8 mouse cellular contexts compared by ENCODE assay signal in the genomic region with DNA sequence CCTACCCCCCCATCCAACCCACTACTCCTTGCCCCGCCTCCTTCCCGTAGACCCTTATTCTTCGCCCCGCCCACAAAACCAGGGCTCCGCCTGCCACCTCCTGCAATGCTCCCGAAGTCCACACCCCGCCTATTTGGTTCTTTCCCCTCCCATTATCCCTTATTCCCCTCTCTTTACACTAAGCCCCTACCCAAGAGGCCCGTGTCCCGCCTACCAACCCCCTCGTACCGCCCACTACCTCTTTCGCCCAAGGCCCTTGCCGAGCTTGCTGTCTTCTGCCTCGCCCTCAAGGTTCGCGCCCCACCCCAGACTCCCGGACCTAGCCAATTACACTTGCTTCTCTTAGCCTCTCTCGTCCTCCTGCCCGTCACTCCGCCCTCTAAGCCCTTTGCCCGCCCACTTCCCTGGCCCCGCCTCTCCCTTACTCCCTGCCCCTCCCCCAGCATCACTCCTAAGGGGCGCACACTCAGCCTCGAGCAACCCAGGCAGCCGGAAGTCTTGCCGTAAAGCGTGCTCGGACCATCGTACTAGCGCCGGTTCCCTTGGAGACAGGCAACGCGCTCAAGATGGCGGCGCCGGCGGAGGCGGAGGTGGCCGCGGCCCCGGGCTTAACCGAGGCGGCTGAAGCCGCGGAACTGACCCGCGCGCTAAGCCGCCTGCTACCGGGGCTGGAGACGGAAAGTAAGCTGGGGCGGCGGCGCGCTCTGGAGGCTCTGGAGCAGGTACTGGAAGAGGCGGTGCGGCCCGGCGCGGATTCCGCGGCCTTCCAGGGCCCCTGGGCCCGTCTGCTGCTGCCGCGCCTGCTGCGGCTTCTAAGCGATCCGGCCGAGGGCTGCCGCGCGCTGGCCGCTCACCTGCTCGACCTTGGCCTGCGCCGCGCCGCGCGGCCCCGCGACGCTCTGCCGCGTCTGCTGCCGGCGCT. TPM values are rescaled to one million over a fixed set of nuclear protein-coding genes. Genes with fewer than 3 reads are reported as not detected.
DNase-seq lines count a peak whose midpoint lies in the region; ATAC-seq lines count a peak whose summit lies in the region.

TSS of gene Prkar1b (minus strand) at position 321 of the 922 bp plus-strand sequence.
TSS of gene Dnaaf5 (plus strand) at position 543 of the 922 bp plus-strand sequence.

- peak within 1 kb of the TSS; percentile 80 for H3K4me3 ChIP-seq in hindbrain, embryonic 12.5 days

- peak within 1 kb of the TSS; percentile 98 for H3K4me2 ChIP-seq in hindbrain, embryonic 12.5 days (replicated peaks)

- WGBS in hindbrain, embryonic 12.5 days, result under 1% methylated on average over 72 of the region's 87 CpGs

- no peaks in the 10 kb centered on the region for H3K9me3 ChIP-seq in hindbrain, embryonic 12.5 days (replicated peaks)

- peak within 1 kb of the TSS; percentile 88 for H3K9ac ChIP-seq in hindbrain, embryonic 12.5 days

- peak within 1 kb of the TSS; percentile 85 for H3K27ac ChIP-seq in hindbrain, embryonic 12.5 days

- no peaks in the 10 kb centered on the region for H3K27me3 ChIP-seq in hindbrain, embryonic 12.5 days

- ATAC-seq in hindbrain, embryonic 12.5 days (ENCODE audit: low FRiP score), result peak; percentile 95

- peak; percentile 99 for DNase-seq in NIH3T3 (ENCODE audit: low read depth)
- DNase-seq in cerebellum, postnatal 10 days, result peak; percentile 98 to 99
- DNase-seq in frontal cortex, postnatal 10 days (ENCODE audit: low spot score in 2 of 2), result peak; percentile 95 to 96
- DNase-seq in layer of hippocampus, postnatal 14 days (ENCODE audit: low spot score in 2 of 2), result peak; percentile 91 to 97
- DNase-seq in lung, postnatal 14 days, result peak; percentile 97
- DNase-seq in retina, adult 2 months (ENCODE audit: low read depth, low spot score), result peak; percentile 95
- peak; percentile 98 for DNase-seq in thymus, postnatal 36 days

- peaks cover 21% of the 10 kb centered on the region for H3K4me1 ChIP-seq in hindbrain, embryonic 12.5 days

- peaks cover 30% of the 10 kb centered on the region for H3K36me3 ChIP-seq in hindbrain, embryonic 12.5 days

RNA-seq across cellular contexts. Expression of gene Prkar1b, which starts in this region (rescaled TPM):
- polyA plus RNA-seq in hindbrain, embryonic 12.5 days (2016; fragmentation: Nextera tagmentation; extraction: Ambion mirVana), result 70.1 and 72.6 TPM in 2 replicates
- total RNA-seq in layer of hippocampus, postnatal 14 days (2021), result 100 to 1,000 TPM; 387 to 389 TPM

RNA-seq across cellular contexts. Expression of gene Dnaaf5, which starts in this region (rescaled TPM):
- polyA plus RNA-seq in hindbrain, embryonic 12.5 days (2016; fragmentation: Nextera tagmentation; extraction: Ambion mirVana), result 6.5 and 8.0 TPM in 2 replicates
- total RNA-seq in layer of hippocampus, postnatal 14 days (2021), result 1 to 10 TPM; 7.0 to 7.4 TPM

Comparison
In these comparisons a context has a peak if more than half of its experiments do, and no peak if none do; other contexts are left out.
1. Peak in every context shown above with its lines: DNase-seq, ATAC-seq, H3K4me3 ChIP-seq and H3K27ac ChIP-seq.